Mouse (Mus musculus) MEL (cell line): ENCODE measurements around the gene Echs1. TPM values are rescaled to one million over a fixed set of nuclear protein-coding genes. Genes with fewer than 3 reads are reported as not detected.
A peak's percentile ranks its signal among the peaks of the same experiment; 100 is the strongest.

Experiments
- BHLHE40 ChIP-seq: IDR thresholded peaks from 2 replicates; pipeline ENCODE4 v1.6.1; 2012; ENCODE audit warnings: low read depth, mild to moderate bottlenecking, inconsistent platforms, low read length, improper control_type of control experiment, borderline replicate concordance
- CHD2 ChIP-seq: IDR thresholded peaks from 2 replicates; pipeline ENCODE4 v1.6.1; 2011; ENCODE audit warnings: low read length, improper control_type of control experiment
- CTCF ChIP-seq, 3 experiments: IDR thresholded peaks in 2 of 3; conservative IDR thresholded peaks in 1 of 3; 2 replicates each; pipeline ENCODE4 v1.5.1; 2011 to 2012; ENCODE audit warnings: low read length in 3 of 3, low read depth in 2 of 3, mild to moderate bottlenecking in 2 of 3, improper control_type of control experiment in 1 of 3, inconsistent platforms in 1 of 3, mixed read lengths in 1 of 3, moderate library complexity in 1 of 3; ENCODE audit not compliant: control insufficient read depth in 1 of 3, insufficient read depth in 1 of 3, poor library complexity in 1 of 3, severe bottlenecking in 1 of 3
- E2F4 ChIP-seq: IDR thresholded peaks from 2 replicates; pipeline ENCODE4 v1.6.1; 2011; ENCODE audit warnings: low read depth, low read length, improper control_type of control experiment, borderline replicate concordance
- ELF1 ChIP-seq: IDR thresholded peaks from 2 replicates; pipeline ENCODE4 v1.6.1; 2014; ENCODE audit warnings: low read depth, mild to moderate bottlenecking, inconsistent platforms, low read length, improper control_type of control experiment, moderate library complexity
- GABPA ChIP-seq: IDR thresholded peaks from 2 replicates; pipeline ENCODE4 v1.6.1; 2012; ENCODE audit warnings: low read depth, mild to moderate bottlenecking, inconsistent platforms, low read length, improper control_type of control experiment, moderate library complexity
- GATA1 ChIP-seq: IDR thresholded peaks from 2 replicates; pipeline ENCODE4 v1.6.1; 2011; ENCODE audit warnings: low read depth, low read length, improper control_type of control experiment
- JUND ChIP-seq: IDR thresholded peaks from 2 replicates; pipeline ENCODE4 v1.6.1; 2011; ENCODE audit warnings: low read depth, mild to moderate bottlenecking, improper control_type of control experiment, low read length
- KAT2A ChIP-seq: conservative IDR thresholded peaks from 2 replicates; pipeline ENCODE4 v1.6.1; 2012; ENCODE audit warnings: low read depth, low read length, improper control_type of control experiment, inconsistent platforms
- MAZ ChIP-seq: IDR thresholded peaks from 2 replicates; pipeline ENCODE4 v1.6.1; 2012; ENCODE audit warnings: low read depth, mild to moderate bottlenecking, inconsistent platforms, low read length, improper control_type of control experiment
- MYB ChIP-seq: IDR thresholded peaks from 2 replicates; pipeline ENCODE4 v1.6.1; 2011; ENCODE audit warnings: mild to moderate bottlenecking, low read depth, low read length, improper control_type of control experiment
- NELFE ChIP-seq: IDR thresholded peaks from 2 replicates; pipeline ENCODE4 v1.6.1; 2011; ENCODE audit warnings: low read depth, low read length, improper control_type of control experiment
- NRF1 ChIP-seq: IDR thresholded peaks from 2 replicates; pipeline ENCODE4 v1.6.1; 2014; ENCODE audit warnings: low read depth, mild to moderate bottlenecking, inconsistent platforms, low read length, improper control_type of control experiment, moderate library complexity; ENCODE audit not compliant: poor library complexity, insufficient read depth, severe bottlenecking
- POLR2A ChIP-seq, 2 experiments: IDR thresholded peaks; 2 replicates each; pipeline ENCODE4 v1.6.1; 2011 to 2012; ENCODE audit warnings: low read length in 2 of 2, mild to moderate bottlenecking in 2 of 2, control low read depth in 1 of 2, improper control_type of control experiment in 1 of 2, low read depth in 1 of 2, moderate library complexity in 1 of 2; ENCODE audit not compliant: control insufficient read depth in 1 of 2, insufficient read depth in 1 of 2, poor library complexity in 1 of 2
- POLR2AphosphoS5 ChIP-seq: IDR thresholded peaks from 2 replicates; pipeline ENCODE4 v1.6.1; 2012; ENCODE audit warnings: low read depth, borderline replicate concordance, mild to moderate bottlenecking, inconsistent platforms, low read length, moderate library complexity, mixed read lengths
- RAD21 ChIP-seq: IDR thresholded peaks from 2 replicates; pipeline ENCODE4 v1.6.1; 2011; ENCODE audit warnings: mild to moderate bottlenecking, low read depth, low read length, improper control_type of control experiment
- RCOR1 ChIP-seq: IDR thresholded peaks from 2 replicates; pipeline ENCODE4 v1.6.1; 2012; ENCODE audit warnings: low read depth, mild to moderate bottlenecking, inconsistent platforms, low read length, improper control_type of control experiment
- TCF12 ChIP-seq: IDR thresholded peaks from 2 replicates; pipeline ENCODE4 v1.6.1; 2014; ENCODE audit warnings: low read depth, mild to moderate bottlenecking, inconsistent platforms, low read length, improper control_type of control experiment, moderate library complexity
- UBTF ChIP-seq: IDR thresholded peaks from 2 replicates; pipeline ENCODE4 v1.6.1; 2012; ENCODE audit warnings: low read depth, mild to moderate bottlenecking, inconsistent platforms, low read length, improper control_type of control experiment, moderate library complexity, borderline replicate concordance; ENCODE audit not compliant: insufficient read depth
- USF1 ChIP-seq: IDR thresholded peaks from 2 replicates; pipeline ENCODE4 v1.6.1; 2014; ENCODE audit warnings: low read depth, mild to moderate bottlenecking, inconsistent platforms, low read length, improper control_type of control experiment, moderate library complexity
- ZKSCAN1 ChIP-seq: IDR thresholded peaks from 2 replicates; pipeline ENCODE4 v1.6.1; 2012; ENCODE audit warnings: low read depth, mild to moderate bottlenecking, inconsistent platforms, low read length, improper control_type of control experiment, moderate library complexity
- ZMIZ1 ChIP-seq: IDR thresholded peaks from 2 replicates; pipeline ENCODE4 v1.6.1; 2012; ENCODE audit warnings: low read depth, mild to moderate bottlenecking, inconsistent platforms, low read length, improper control_type of control experiment, moderate library complexity
- ZNF384 ChIP-seq: IDR thresholded peaks from 2 replicates; pipeline ENCODE4 v1.6.1; 2012; ENCODE audit warnings: low read depth, mild to moderate bottlenecking, inconsistent platforms, low read length, improper control_type of control experiment
- polyA plus RNA-seq, 2 experiments: library from polyadenylated mRNA; stranded (reverse) in 1 of 2; unstranded in 1 of 2; fragments of >175 nt in 1 of 2; fragments of >200 nt in 1 of 2; gene quantifications; 2 replicates each; pipeline versions ENCODE4 v1.2.1 to v1.2.4; 2012; ENCODE audit warnings: low replicate concordance in 2 of 2, low read depth in 1 of 2; ENCODE audit not compliant: insufficient read length in 2 of 2, insufficient read depth in 1 of 2, missing spikeins in 1 of 2
- total RNA-seq: library from RNA; depleted of rRNA; stranded (reverse); fragments of 300-350 nt; gene quantifications from 2 replicates; pipeline ENCODE4 v1.2.3, GENCODE M21; 2012

The Echs1 gene
- total and polyA plus RNA-seq, 3 experiments = 22.8 to 47.7 TPM; not detected in 1

DNA sequence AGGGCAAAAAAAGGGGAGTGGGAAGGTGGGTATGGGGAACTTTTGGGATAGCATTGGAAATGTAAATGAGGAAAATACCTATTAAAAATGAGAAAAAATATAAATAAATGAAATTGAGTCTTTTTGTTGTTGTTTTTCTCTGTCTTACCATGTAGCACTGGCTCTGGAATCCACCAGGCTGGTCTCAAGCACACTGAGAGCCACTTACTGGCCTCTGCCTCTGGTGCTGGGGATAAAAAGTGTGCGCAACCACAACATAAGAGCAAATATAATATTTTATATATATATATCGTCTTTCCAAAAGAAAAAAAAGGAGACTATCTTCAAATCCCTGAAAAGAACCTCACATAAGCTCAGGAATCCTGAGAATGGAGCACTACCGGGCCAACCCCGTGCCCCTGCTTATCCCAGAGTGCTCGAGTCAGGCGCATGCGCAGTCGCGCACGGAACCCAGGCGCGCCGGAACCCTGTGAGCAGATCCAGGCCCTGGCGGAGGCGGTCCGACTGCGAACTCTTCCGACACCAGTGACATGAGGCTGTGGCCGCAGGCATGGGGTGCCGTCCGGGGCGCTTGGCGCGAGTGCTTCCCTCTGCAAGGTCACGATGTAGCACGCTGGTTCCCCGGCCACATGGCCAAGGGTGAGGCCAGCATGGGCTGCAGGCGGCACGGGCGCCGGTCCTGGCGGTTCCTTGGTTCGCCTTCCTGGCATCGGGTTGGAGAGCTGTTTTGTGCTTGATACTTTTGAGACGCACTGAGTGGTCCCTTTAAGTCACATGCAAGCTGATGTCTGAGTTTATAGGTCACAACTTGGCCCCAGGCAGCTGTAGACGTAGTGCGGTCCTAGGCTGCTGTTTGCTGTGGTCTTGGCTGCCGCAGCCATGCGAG lies 21.1 kb upstream of the Echs1 start, which contains the start of gene Mtg1 (continued):
- TF ChIP-seq UBTF = 0 out of 2 replicates have a peak, but pooled peaks have one; percentile 51
- TF ChIP-seq CHD2 = no peak
- peak; percentile 86 for TF ChIP-seq TCF12
- TF ChIP-seq ZNF384 = no peak
- peak; percentile 84 to 92 for TF ChIP-seq POLR2A (IDR thresholded peaks at IDR 0.05; ENCODE audit: control insufficient read depth in 1 of 2, insufficient read depth in 1 of 2, low read depth in 1 of 2, low read length in 2 of 2, poor library complexity in 1 of 2)
- TF ChIP-seq RCOR1 = no peak
- no peak for TF ChIP-seq GABPA
- peak; percentile 78; the same call in 1 of the 2 replicates for TF ChIP-seq KAT2A
- peak; percentile 62 for TF ChIP-seq ZMIZ1
- no peak for TF ChIP-seq GATA1
- TF ChIP-seq MAZ = no peak
- peak; percentile 91 for TF ChIP-seq NRF1
- TF ChIP-seq RAD21 = no peak
- no peak for TF ChIP-seq POLR2AphosphoS5
- TF ChIP-seq ZKSCAN1 = no peak
- TF ChIP-seq ELF1 = peak; percentile 73
- no peak for TF ChIP-seq JUND
- peak; percentile 82 for TF ChIP-seq USF1
- no peak for TF ChIP-seq E2F4
- TF ChIP-seq MYB = no peak
- TF ChIP-seq BHLHE40 = no peak
- peak; percentile 84 for TF ChIP-seq NELFE
- TF ChIP-seq CTCF (IDR thresholded peaks at IDR 0.05 in 2 of 3, conservative IDR thresholded peaks at IDR 0.05 in 1 of 3; ENCODE audit: control insufficient read depth in 1 of 3, insufficient read depth in 1 of 3, low read depth in 2 of 3, low read length in 3 of 3, poor library complexity in 1 of 3, severe bottlenecking in 1 of 3) = no peak
